Mouse (Mus musculus) hindbrain, embryonic 15.5 days (tissue): ENCODE results near the gene Wnk2. TPM values are rescaled to one million over a fixed set of nuclear protein-coding genes. Genes with fewer than 3 reads are reported as not detected.

Experiments
- ATAC-seq: fragments of 200-750 bp; cut with Nextera tagmentation; 2 replicates; pipeline ENCODE4 v1.8.0; 2017; ENCODE audit warnings: low read depth, moderate number of reproducible peaks, moderate TSS enrichment; ENCODE audit not compliant: low FRiP score
- H3K27ac ChIP-seq: fragments of 300-500 bp; sonication (generic); replicated peaks from 2 replicates; pipeline ENCODE4 v1.5.1; 2015; ENCODE audit warnings: mild to moderate bottlenecking, inconsistent platforms
- H3K27me3 ChIP-seq: fragments of 300-500 bp; sonication (generic); 2 replicates; pipeline ENCODE4 v1.6.1; 2015; ENCODE audit warnings: control low read depth, inconsistent platforms
- H3K36me3 ChIP-seq: fragments of 300-500 bp; sonication (generic); 2 replicates; pipeline ENCODE4 v1.6.1; 2015; ENCODE audit warnings: control low read depth, inconsistent platforms
- H3K4me1 ChIP-seq: fragments of 300-500 bp; sonication (generic); replicated peaks from 2 replicates; pipeline ENCODE4 v1.6.1; 2015; ENCODE audit warnings: control low read depth, inconsistent platforms
- H3K4me2 ChIP-seq: fragments of 300-500 bp; sonication (generic); 2 replicates; pipeline ENCODE4 v1.6.1; 2015; ENCODE audit warnings: moderate library complexity, mild to moderate bottlenecking, inconsistent platforms
- H3K4me3 ChIP-seq: fragments of 300-500 bp; sonication (generic); 2 replicates; pipeline ENCODE4 v1.5.1; 2015; ENCODE audit warnings: mild to moderate bottlenecking, inconsistent platforms
- H3K9ac ChIP-seq: fragments of 300-500 bp; sonication (generic); 2 replicates; pipeline ENCODE4 v1.6.1; 2015; ENCODE audit warnings: inconsistent platforms
- H3K9me3 ChIP-seq: fragments of 300-500 bp; sonication (generic); 2 replicates; pipeline ENCODE4 v1.6.1; 2016; ENCODE audit warnings: control low read depth, inconsistent platforms
- WGBS: fragments of 180-500 bp; shearing (Covaris S2); methylation state at CpG from one replicate; pipeline ENCODE4 v1.1.7; 2015; 5-methylcytosine and 5-hydroxymethylcytosine counted together
- polyA plus RNA-seq: library from polyadenylated mRNA; unstranded; fragments of >200 nt; fragmentation: Nextera tagmentation; extraction: Ambion mirVana; gene quantifications from 2 replicates; pipeline ENCODE4 v1.2.1, GENCODE M21; 2015

Wnk2 gene
- polyA plus RNA-seq, 1 experiment from 2014 or later: 23.2 TPM

GRCm38 (mm10) chr13:49154028-49154427 is 6.2 kb upstream of the Wnk2 start:
- H3K36me3 ChIP-seq: no peaks in the 10 kb centered on the region

GRCm38 (mm10) chr13:49148687-49149086 is 873 bp upstream of the Wnk2 start:
- no peak for ATAC-seq
- Histone ChIP-seq H3K9me3 (no peaks in the 10 kb centered on the region), H3K27me3 (peaks cover 3% of the 10 kb centered on the region; the same call in 1 of the 2 replicates), H3K36me3 (no peaks in the 10 kb centered on the region), H3K27ac (no peak overlapping the region), H3K4me3 (no peak overlapping the region), H3K4me2 (no peak overlapping the region; the same call in 1 of the 2 replicates), H3K4me1 (peaks cover 39% of the 10 kb centered on the region), H3K9ac (no peak overlapping the region)
- WGBS: 80% methylated on average over 4 of the region's 4 CpGs

More at GRCm38 (mm10) chr13:49154028-49154427, 6.2 kb upstream of the Wnk2 start:
- Histone ChIP-seq H3K4me3 (no peak overlapping the region), H3K27me3 (peaks cover under 1% of the 10 kb centered on the region; the same call in 1 of the 2 replicates), H3K4me1 (0 out of 2 replicates have a peak, but pooled peaks cover 3% of the 10 kb centered on the region), H3K9me3 (no peaks in the 10 kb centered on the region), H3K27ac (no peak overlapping the region), H3K4me2 (no peak overlapping the region), H3K9ac (0 out of 2 replicates have a peak overlapping the region, but pooled peaks have one; percentile 2)
- ATAC-seq: no peak
- 78% methylated on average over 10 of the region's 10 CpGs for WGBS

GRCm38 (mm10) chr13:49147007-49147857 is 582 bp downstream of the Wnk2 start:
- WGBS: under 1% methylated on average over 61 of the region's 98 CpGs
- H3K27me3 ChIP-seq: peaks cover 3% of the 10 kb centered on the region; the same call in 1 of the 2 replicates
- H3K27ac ChIP-seq: peak overlapping the region; percentile 92
- no peaks in the 10 kb centered on the region for H3K9me3 ChIP-seq
- H3K9ac ChIP-seq: peak overlapping the region; percentile 94
- H3K4me1 ChIP-seq: peaks cover 53% of the 10 kb centered on the region
- ATAC-seq: peak; percentile 82
- H3K4me3 ChIP-seq: peak overlapping the region; percentile 87
- H3K36me3 ChIP-seq: no peaks in the 10 kb centered on the region
- peak overlapping the region; percentile 87 for H3K4me2 ChIP-seq

GRCm38 (mm10) chr13:49146698-49147006 is 1.2 kb downstream of the Wnk2 start:
- ATAC-seq: peak; percentile 12; the same call in 1 of the 2 replicates
- Histone ChIP-seq H3K27ac (peak overlapping the region; percentile 92), H3K4me1 (peaks cover 55% of the 10 kb centered on the region), H3K9ac (peak overlapping the region; percentile 94), H3K36me3 (no peaks in the 10 kb centered on the region), H3K4me3 (peak overlapping the region; percentile 87), H3K27me3 (peaks cover 3% of the 10 kb centered on the region; the same call in 1 of the 2 replicates), H3K4me2 (peak overlapping the region; percentile 87), H3K9me3 (no peaks in the 10 kb centered on the region)
- 0% methylated on average over 25 of the region's 44 CpGs for WGBS

GRCm38 (mm10) chr13:49146040-49146697 is 1.6 kb downstream of the Wnk2 start:
- Histone ChIP-seq H3K36me3 (no peaks in the 10 kb centered on the region), H3K27ac (peak overlapping the region; percentile 92), H3K4me1 (peaks cover 58% of the 10 kb centered on the region), H3K4me3 (peak overlapping the region; percentile 87), H3K9me3 (no peaks in the 10 kb centered on the region), H3K4me2 (peak overlapping the region; percentile 87), H3K27me3 (peaks cover 3% of the 10 kb centered on the region; the same call in 1 of the 2 replicates), H3K9ac (peak overlapping the region; percentile 94)
- 17% methylated on average over 17 of the region's 17 CpGs for WGBS
- ATAC-seq: peak; percentile 2; the same call in 1 of the 2 replicates

GRCm38 (mm10) chr13:49145396-49145795 is 2.4 kb downstream of the Wnk2 start:
- H3K4me3 ChIP-seq: peak overlapping the region; percentile 87
- H3K27me3 ChIP-seq: peaks cover 3% of the 10 kb centered on the region; the same call in 1 of the 2 replicates
- ATAC-seq: no peak
- WGBS: 28% methylated on average over 7 of the region's 7 CpGs
- peak overlapping the region; percentile 87 for H3K4me2 ChIP-seq
- no peaks in the 10 kb centered on the region for H3K9me3 ChIP-seq
- peak overlapping the region; percentile 94 for H3K9ac ChIP-seq
- no peak overlapping the region for H3K27ac ChIP-seq
- H3K4me1 ChIP-seq: peaks cover 63% of the 10 kb centered on the region
- H3K36me3 ChIP-seq: no peaks in the 10 kb centered on the region

GRCm38 (mm10) chr13:49144451-49144850 is 3.4 kb downstream of the Wnk2 start:
- Histone ChIP-seq H3K4me1 (peaks cover 66% of the 10 kb centered on the region), H3K4me3 (peak overlapping the region; percentile 87), H3K36me3 (no peaks in the 10 kb centered on the region), H3K9ac (peak overlapping the region; percentile 9; the same call in 1 of the 2 replicates), H3K27me3 (peaks cover 3% of the 10 kb centered on the region; the same call in 1 of the 2 replicates), H3K27ac (no peak overlapping the region), H3K9me3 (no peaks in the 10 kb centered on the region), H3K4me2 (peak overlapping the region; percentile 87)
- WGBS: 32% methylated on average over 6 of the region's 6 CpGs
- no peak for ATAC-seq

- Histone ChIP-seq H3K9ac (no peak overlapping the region), H3K4me3 (no peak overlapping the region), H3K9me3 (no peaks in the 10 kb centered on the region), H3K4me1 (peaks cover 62% of the 10 kb centered on the region), H3K36me3 (no peaks in the 10 kb centered on the region), H3K4me2 (peak overlapping the region; percentile 87), H3K27ac (no peak overlapping the region), H3K27me3 (no peaks in the 10 kb centered on the region)
- ATAC-seq: no peak
- 90% methylated on average over 7 of the region's 7 CpGs for WGBS
Measured at GRCm38 (mm10) chr13:49143323-49143722, 4.5 kb downstream of the Wnk2 start.

GRCm38 (mm10) chr13:49142396-49142795 is 5.4 kb downstream of the Wnk2 start:
- no peak for ATAC-seq
- H3K36me3 ChIP-seq: no peaks in the 10 kb centered on the region

GRCm38 (mm10) chr13:49140567-49140966 is 7.2 kb downstream of the Wnk2 start:
- Histone ChIP-seq H3K4me2 (no peak overlapping the region), H3K9ac (no peak overlapping the region), H3K4me1 (peaks cover 46% of the 10 kb centered on the region), H3K36me3 (no peaks in the 10 kb centered on the region), H3K9me3 (no peaks in the 10 kb centered on the region), H3K4me3 (no peak overlapping the region), H3K27ac (no peak overlapping the region), H3K27me3 (no peaks in the 10 kb centered on the region)
- WGBS: 59% methylated on average over 4 of the region's 4 CpGs
- no peak for ATAC-seq

More at GRCm38 (mm10) chr13:49142396-49142795, 5.4 kb downstream of the Wnk2 start:
- Histone ChIP-seq H3K4me2 (no peak overlapping the region), H3K4me1 (peaks cover 57% of the 10 kb centered on the region), H3K27me3 (no peaks in the 10 kb centered on the region), H3K9ac (no peak overlapping the region), H3K4me3 (no peak overlapping the region), H3K9me3 (no peaks in the 10 kb centered on the region), H3K27ac (no peak overlapping the region)
- 86% methylated on average over 5 of the region's 5 CpGs for WGBS

GRCm38 (mm10) chr13:49134491-49134890 is 13.3 kb downstream of the Wnk2 start:
- Histone ChIP-seq H3K27ac (no peak overlapping the region), H3K4me2 (no peak overlapping the region), H3K4me1 (peaks cover 48% of the 10 kb centered on the region), H3K27me3 (no peaks in the 10 kb centered on the region), H3K9me3 (no peaks in the 10 kb centered on the region), H3K9ac (no peak overlapping the region), H3K36me3 (no peaks in the 10 kb centered on the region), H3K4me3 (no peak overlapping the region)
- no peak for ATAC-seq
- 95% methylated on average over 11 of the region's 11 CpGs for WGBS

GRCm38 (mm10) chr13:49133125-49133524 is 14.7 kb downstream of the Wnk2 start:
- Histone ChIP-seq H3K36me3 (no peaks in the 10 kb centered on the region), H3K9ac (no peak overlapping the region), H3K4me3 (no peak overlapping the region), H3K27ac (no peak overlapping the region; the same call in 1 of the 2 replicates), H3K4me1 (peaks cover 62% of the 10 kb centered on the region), H3K27me3 (no peaks in the 10 kb centered on the region), H3K9me3 (no peaks in the 10 kb centered on the region), H3K4me2 (no peak overlapping the region)
- no peak for ATAC-seq
- 62% methylated on average over 4 of the region's 4 CpGs for WGBS
